Mouse (Mus musculus): ENCODE data around the gene Lce6a.

DNA sequence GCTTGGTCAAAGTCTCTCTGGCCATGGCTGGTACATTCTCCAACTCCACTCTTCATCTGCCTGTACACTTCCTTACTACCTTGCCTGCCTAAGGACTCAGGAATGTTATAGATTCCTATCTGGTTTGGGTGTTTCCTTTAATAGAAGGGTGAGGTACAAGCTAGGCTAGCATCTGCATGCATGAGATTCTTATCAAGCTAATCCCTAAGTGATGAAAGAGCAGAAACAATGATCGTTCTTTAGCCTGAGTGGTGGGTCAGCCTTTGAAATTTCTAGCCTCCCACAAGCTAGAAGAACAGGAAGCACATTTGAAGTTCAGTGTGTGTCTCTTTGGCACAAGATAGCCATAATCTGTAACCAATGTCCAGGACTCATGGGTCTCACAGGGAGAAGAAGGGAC is 11.7 kb downstream of the Lce6a start:
- TF ChIP-seq POLR2A (IDR thresholded peaks at IDR 0.05; ENCODE audit: control insufficient read depth, low read depth, low read length) (no peak), CTCF (IDR thresholded peaks at IDR 0.05; ENCODE audit: control insufficient read depth, insufficient read depth, insufficient replicate concordance, low read depth, low read length) (no peak)

All from testis, adult 2 months (tissue).